In genomic region chr11:116387086-116388071, GRCm38 (mm10) we compare ENCODE assay signal across 7 mouse cellular contexts. TPM values are rescaled to one million over a fixed set of nuclear protein-coding genes. Genes with fewer than 3 reads are reported as not detected.
DNase-seq lines count a peak whose midpoint lies in the region; ATAC-seq and TF ChIP-seq lines count a peak whose summit lies in the region.

No protein-coding gene starts in this region.

- whole genome bisulfite sequencing in limb, embryonic 11.5 days = 21% methylated on average over 13 of the region's 16 CpGs
- 16% methylated on average over 16 of the region's 16 CpGs for WGBS in neural tube, embryonic 14.5 days

- DNase-seq in Patski (ENCODE audit: low read depth, low spot score) = peak; percentile 56
- peak; percentile 17 to 35 for DNase-seq in gastrocnemius, postnatal 36 days
- DNase-seq in limb, embryonic 11.5 days (ENCODE audit: low spot score) = peak; percentile 44
- no peak for DNase-seq in layer of hippocampus, postnatal 36 days
- no peak for DNase-seq in spleen, postnatal 36 days (ENCODE audit: low spot score in 2 of 2)

- H3K4me3 ChIP-seq in limb, embryonic 11.5 days (ENCODE audit: low read depth, low read length) = no peak overlapping the region
- no peak overlapping the region for H3K4me3 ChIP-seq in neural tube, embryonic 14.5 days (ENCODE audit: low read depth, low read length)

- peak overlapping the region; percentile 30; the same call in 1 of the 2 replicates for H3K27ac ChIP-seq in limb, embryonic 11.5 days (replicated peaks; ENCODE audit: low read depth, low read length)
- H3K27ac ChIP-seq in neural tube, embryonic 14.5 days (ENCODE audit: low read depth, low read length) = peak overlapping the region; percentile 16; the same call in 1 of the 2 replicates

- H3K36me3 ChIP-seq in limb, embryonic 11.5 days (ENCODE audit: control insufficient read depth, insufficient read depth, low read length) = no peaks in the 10 kb centered on the region
- H3K36me3 ChIP-seq in neural tube, embryonic 14.5 days (ENCODE audit: control insufficient read depth, insufficient read depth, low read length) = no peaks in the 10 kb centered on the region

- intact Hi-C loops in gastrocnemius, postnatal 36 days (cut with DNase I) = loop anchor here (5.0 kb wide), 1 partner anchor 55 kb away; no protein-coding TSS in a partner anchor

- peak; percentile 57 for ATAC-seq in Patski
- ATAC-seq in common myeloid progenitor, adult 5-6 weeks (replicated peaks; ENCODE audit: low read depth, poor library complexity, severe bottlenecking) = peak; percentile 67
- no peak for ATAC-seq in limb, embryonic 11.5 days (ENCODE audit: insufficient number of reproducible peaks, low FRiP score, low TSS enrichment, low read depth)
- ATAC-seq in neural tube, embryonic 14.5 days (ENCODE audit: low read depth) = no peak

- H3K27me3 ChIP-seq in Patski = no peaks in the 10 kb centered on the region
- H3K27me3 ChIP-seq in limb, embryonic 11.5 days (ENCODE audit: control insufficient read depth, insufficient read depth, low read length) = no peaks in the 10 kb centered on the region
- H3K27me3 ChIP-seq in neural tube, embryonic 14.5 days (ENCODE audit: control insufficient read depth, insufficient read depth, low read length) = no peaks in the 10 kb centered on the region

- H3K9me3 ChIP-seq in limb, embryonic 11.5 days (ENCODE audit: control insufficient read depth, low read length) = no peaks in the 10 kb centered on the region
- no peaks in the 10 kb centered on the region for H3K9me3 ChIP-seq in neural tube, embryonic 14.5 days (ENCODE audit: control insufficient read depth, low read length)

- no peak overlapping the region for H3K9ac ChIP-seq in limb, embryonic 11.5 days (ENCODE audit: low read length)
- H3K9ac ChIP-seq in neural tube, embryonic 14.5 days (replicated peaks; ENCODE audit: low read depth, low read length) = peak overlapping the region; percentile 32; the same call in 1 of the 2 replicates

- peaks cover 12% of the 10 kb centered on the region for H3K4me1 ChIP-seq in limb, embryonic 11.5 days (ENCODE audit: control insufficient read depth, insufficient read depth, low read length)
- H3K4me1 ChIP-seq in neural tube, embryonic 14.5 days (ENCODE audit: control insufficient read depth, insufficient read depth, low read length) = peaks cover 8% of the 10 kb centered on the region

- in situ Hi-C loops in Patski (cut with MboI; ENCODE audit: low pct_unique_long_range_greater_than_20kb) = no loop called here

- CTCF ChIA-PET in Patski (lab: Charles Lee) = interaction anchor here (1.0 to 2.0 kb wide), 2 partner anchors 14 to 29 kb away, joined by 3 to 5 read pairs; no protein-coding TSS in a partner anchor

- POLR2A ChIA-PET in Patski (lab: Charles Lee) = no interaction called here

- TF ChIP-seq CTCF in Patski (IDR thresholded peaks at IDR 0.05) = no peak

- peak overlapping the region; percentile 20; the same call in 1 of the 2 replicates for H3K4me2 ChIP-seq in limb, embryonic 11.5 days (ENCODE audit: low read depth, severe bottlenecking)
- 0 out of 2 replicates have a peak overlapping the region, but pooled peaks have one; percentile 8 for H3K4me2 ChIP-seq in neural tube, embryonic 14.5 days (ENCODE audit: low read depth, low read length)

RNA-seq across cellular contexts. Expression of gene Rnf157, which starts 25.5 kb away (rescaled TPM):
- 40.5 TPM for polyA plus RNA-seq in Patski (2021)
- total RNA-seq in common myeloid progenitor, adult 5-6 weeks (2017) = 7.0 and 9.2 TPM in 2 replicates
- total RNA-seq in gastrocnemius, postnatal 36 days (2021) = 10 to 100 TPM; 23.0 to 24.5 TPM
- 20.8 and 23.2 TPM in 2 replicates for polyA plus RNA-seq in limb, embryonic 11.5 days (2014; fragmentation: Nextera tagmentation; extraction: Ambion mirVana)
- polyA plus RNA-seq in neural tube, embryonic 14.5 days (2014; fragmentation: Nextera tagmentation; extraction: Ambion mirVana) = 63.5 and 87.7 TPM in 2 replicates
- total RNA-seq in layer of hippocampus, postnatal 36 days (2021) = 100 to 1,000 TPM; 212 to 247 TPM

RNA-seq across cellular contexts. Expression of gene Ubald2, which starts 46.5 kb away (rescaled TPM):
- polyA plus RNA-seq in Patski (2021) = 84.7 TPM
- 60.7 and 82.5 TPM in 2 replicates for total RNA-seq in common myeloid progenitor, adult 5-6 weeks (2017)
- total RNA-seq in gastrocnemius, postnatal 36 days (2021) = 10 to 100 TPM; 41.8 to 56.5 TPM
- 82.3 and 85.4 TPM in 2 replicates for polyA plus RNA-seq in limb, embryonic 11.5 days (2014; fragmentation: Nextera tagmentation; extraction: Ambion mirVana)
- 64.0 and 68.4 TPM in 2 replicates for polyA plus RNA-seq in neural tube, embryonic 14.5 days (2014; fragmentation: Nextera tagmentation; extraction: Ambion mirVana)
- 10 to 100 TPM; 37.4 to 38.0 TPM for total RNA-seq in layer of hippocampus, postnatal 36 days (2021)

RNA-seq across cellular contexts. Expression of gene Foxj1, which starts 52.2 kb away (rescaled TPM):
- 8.6 TPM for polyA plus RNA-seq in Patski (2021)
- total RNA-seq in common myeloid progenitor, adult 5-6 weeks (2017) = not detected in 2 replicates
- not detected for total RNA-seq in gastrocnemius, postnatal 36 days (2021)
- 0.09 and 0.20 TPM in 2 replicates for polyA plus RNA-seq in limb, embryonic 11.5 days (2014; fragmentation: Nextera tagmentation; extraction: Ambion mirVana)
- 5.0 and 7.3 TPM in 2 replicates for polyA plus RNA-seq in neural tube, embryonic 14.5 days (2014; fragmentation: Nextera tagmentation; extraction: Ambion mirVana)
- 1 to 10 TPM; 4.3 to 5.8 TPM for total RNA-seq in layer of hippocampus, postnatal 36 days (2021)

Comparison
In these comparisons a context has a peak if more than half of its experiments do, and no peak if none do; other contexts are left out.
1. ATAC-seq: peak in Patski (single experiment) and common myeloid progenitor, adult 5-6 weeks (single experiment); none in limb, embryonic 11.5 days (single experiment) and neural tube, embryonic 14.5 days (single experiment).
2. DNase-seq: peak in Patski (single experiment), gastrocnemius, postnatal 36 days (2 of 2) and limb, embryonic 11.5 days (single experiment); none in layer of hippocampus, postnatal 36 days (0 of 2) and spleen, postnatal 36 days (0 of 2).
3. RNA of gene Rnf157, which starts 25.5 kb away (total RNA-seq): 212 to 247 TPM in layer of hippocampus, postnatal 36 days; 23.0 to 24.5 TPM in gastrocnemius, postnatal 36 days and 7.0 to 9.2 TPM in common myeloid progenitor, adult 5-6 weeks; every median in the first group is over 4 times any median in the second.